Mouse (Mus musculus) MEL (cell line): ENCODE measurements around the gene Pank4.

ENCODE experiments used
- CHD2 ChIP-seq: IDR thresholded peaks from 2 replicates; pipeline ENCODE4 v1.6.1; 2011; ENCODE audit warnings: low read length, improper control_type of control experiment
- CTCF ChIP-seq, 3 experiments: IDR thresholded peaks in 2 of 3; conservative IDR thresholded peaks in 1 of 3; 2 replicates each; pipeline ENCODE4 v1.5.1; 2011 to 2012; ENCODE audit warnings: low read length in 3 of 3, low read depth in 2 of 3, mild to moderate bottlenecking in 2 of 3, improper control_type of control experiment in 1 of 3, inconsistent platforms in 1 of 3, mixed read lengths in 1 of 3, moderate library complexity in 1 of 3; ENCODE audit not compliant: control insufficient read depth in 1 of 3, insufficient read depth in 1 of 3, poor library complexity in 1 of 3, severe bottlenecking in 1 of 3
- ETS1 ChIP-seq: IDR thresholded peaks from 2 replicates; pipeline ENCODE4 v1.6.1; 2012; ENCODE audit warnings: low read depth, mild to moderate bottlenecking, inconsistent platforms, low read length, improper control_type of control experiment, moderate library complexity
- KAT2A ChIP-seq: conservative IDR thresholded peaks from 2 replicates; pipeline ENCODE4 v1.6.1; 2012; ENCODE audit warnings: low read depth, low read length, improper control_type of control experiment, inconsistent platforms
- MAX ChIP-seq: IDR thresholded peaks from 2 replicates; pipeline ENCODE4 v1.6.1; 2011; ENCODE audit warnings: low read length, improper control_type of control experiment
- MXI1 ChIP-seq: IDR thresholded peaks from 2 replicates; pipeline ENCODE4 v1.6.1; 2011; ENCODE audit warnings: mild to moderate bottlenecking, low read depth, low read length, improper control_type of control experiment
- POLR2A ChIP-seq, 2 experiments: IDR thresholded peaks; 2 replicates each; pipeline ENCODE4 v1.6.1; 2011 to 2012; ENCODE audit warnings: low read length in 2 of 2, mild to moderate bottlenecking in 2 of 2, control low read depth in 1 of 2, improper control_type of control experiment in 1 of 2, low read depth in 1 of 2, moderate library complexity in 1 of 2; ENCODE audit not compliant: control insufficient read depth in 1 of 2, insufficient read depth in 1 of 2, poor library complexity in 1 of 2
- POLR2AphosphoS5 ChIP-seq: IDR thresholded peaks from 2 replicates; pipeline ENCODE4 v1.6.1; 2012; ENCODE audit warnings: low read depth, borderline replicate concordance, mild to moderate bottlenecking, inconsistent platforms, low read length, moderate library complexity, mixed read lengths
- ZC3H11A ChIP-seq: IDR thresholded peaks from 2 replicates; pipeline ENCODE4 v1.6.1; 2012; ENCODE audit warnings: low read depth, mild to moderate bottlenecking, inconsistent platforms, low read length, improper control_type of control experiment
- ZNF384 ChIP-seq: IDR thresholded peaks from 2 replicates; pipeline ENCODE4 v1.6.1; 2012; ENCODE audit warnings: low read depth, mild to moderate bottlenecking, inconsistent platforms, low read length, improper control_type of control experiment

GRCm38 (mm10) chr4:155014244-155014643 lies 50.3 kb downstream of the Pank4 start:
- no peak for TF ChIP-seq CTCF (IDR thresholded peaks at IDR 0.05 in 2 of 3, conservative IDR thresholded peaks at IDR 0.05 in 1 of 3; ENCODE audit: control insufficient read depth in 1 of 3, insufficient read depth in 1 of 3, low read depth in 2 of 3, low read length in 3 of 3, poor library complexity in 1 of 3, severe bottlenecking in 1 of 3)
- TF ChIP-seq MXI1 = no peak
- no peak for TF ChIP-seq ETS1
- TF ChIP-seq KAT2A = no peak
- no peak for TF ChIP-seq ZNF384
- no peak for TF ChIP-seq POLR2AphosphoS5
- TF ChIP-seq POLR2A (IDR thresholded peaks at IDR 0.05; ENCODE audit: control insufficient read depth in 1 of 2, insufficient read depth in 1 of 2, low read depth in 1 of 2, low read length in 2 of 2, poor library complexity in 1 of 2) = no peak
- TF ChIP-seq CHD2 = no peak
- TF ChIP-seq MAX = no peak
- no peak for TF ChIP-seq ZC3H11A
